Mouse (Mus musculus) right cerebral cortex, postnatal 25 days (tissue): ENCODE results near the gene Anxa8.

Experiments used
- DNase-seq: peaks from one replicate; pipeline ENCODE4 v3.0.0; 2022

The Anxa8 gene

GRCm38 (mm10) chr14:34120016-34120910 lies 34.5 kb downstream of the Anxa8 start:
- DNase-seq, result no peak

- DNase-seq, result no peak
These were observed 35.2 kb downstream of the Anxa8 start for GRCm38 (mm10) chr14:34120923-34121351.

- DNase-seq, result no peak
These were observed 35.9 kb downstream of the Anxa8 start for GRCm38 (mm10) chr14:34121691-34122090.

GRCm38 (mm10) chr14:34131216-34131615 lies 45.4 kb downstream of the Anxa8 start:
- no peak for DNase-seq

- no peak for DNase-seq
These were observed 49.6 kb downstream of the Anxa8 start for GRCm38 (mm10) chr14:34135391-34135790.

GRCm38 (mm10) chr14:34139671-34140664 lies 54.2 kb downstream of the Anxa8 start:
- no peak for DNase-seq

- DNase-seq, result no peak
These were observed 56.5 kb downstream of the Anxa8 start for GRCm38 (mm10) chr14:34142316-34142715.

- no peak for DNase-seq
These were observed 57.1 kb downstream of the Anxa8 start for GRCm38 (mm10) chr14:34142915-34143314.
